ENCODE assay signal across 7 mouse cellular contexts in the genomic region with DNA sequence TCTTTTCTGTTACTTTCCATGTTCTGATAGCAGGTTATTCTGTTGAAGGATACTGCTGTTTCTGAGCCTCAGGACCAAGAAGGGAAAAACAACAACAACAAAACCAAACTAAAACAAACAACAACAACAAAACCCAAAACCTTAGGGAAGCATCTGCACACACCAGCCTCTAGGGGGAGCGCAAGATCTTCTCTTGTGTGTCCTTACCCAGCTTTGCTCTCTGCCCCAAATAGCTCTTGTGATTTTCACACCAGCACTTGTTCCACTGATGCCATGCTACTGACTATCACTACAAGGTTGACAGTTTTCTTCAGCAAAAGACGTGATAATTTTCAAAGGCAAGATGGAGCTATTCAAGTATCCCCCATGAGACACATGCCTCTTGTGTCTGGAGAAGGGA. TPM values are rescaled to one million over a fixed set of nuclear protein-coding genes. Genes with fewer than 3 reads are reported as not detected.
DNase-seq lines count a peak whose midpoint lies in the region; ATAC-seq lines count a peak whose summit lies in the region.

No protein-coding gene starts in this region.

- H3K27ac ChIP-seq in midbrain, embryonic 10.5 days (replicated peaks), result no peak overlapping the region
- H3K27ac ChIP-seq in midbrain, embryonic 15.5 days, result no peak overlapping the region

- H3K36me3 ChIP-seq in midbrain, embryonic 10.5 days, result no peaks in the 10 kb centered on the region
- no peaks in the 10 kb centered on the region for H3K36me3 ChIP-seq in midbrain, embryonic 15.5 days (replicated peaks)

- H3K9me3 ChIP-seq in midbrain, embryonic 10.5 days (replicated peaks), result no peaks in the 10 kb centered on the region
- no peaks in the 10 kb centered on the region for H3K9me3 ChIP-seq in midbrain, embryonic 15.5 days

- no peak overlapping the region for H3K9ac ChIP-seq in midbrain, embryonic 15.5 days

- H3K27me3 ChIP-seq in midbrain, embryonic 10.5 days (ENCODE audit: low read depth, poor library complexity, severe bottlenecking), result no peaks in the 10 kb centered on the region
- H3K27me3 ChIP-seq in midbrain, embryonic 15.5 days (replicated peaks), result no peaks in the 10 kb centered on the region

- peak; percentile 19 for DNase-seq in midbrain, embryonic 10.5 days (ENCODE audit: low spot score)
- DNase-seq in adipocyte (ENCODE audit: low spot score), result peak; percentile 62
- DNase-seq in cerebellum, postnatal 25 days, result peak; percentile 10 to 45
- DNase-seq in induced T-regulatory cell, adult 2 months (ENCODE audit: low read depth), result peak; percentile 18
- peak; percentile 2 for DNase-seq in lung, postnatal 14 days
- no peak for DNase-seq in natural killer cell, adult 2 months (ENCODE audit: low spot score in 2 of 2)

- no peak overlapping the region for H3K4me3 ChIP-seq in midbrain, embryonic 10.5 days
- no peak overlapping the region for H3K4me3 ChIP-seq in midbrain, embryonic 15.5 days

- no peak overlapping the region for H3K4me2 ChIP-seq in midbrain, embryonic 15.5 days

- WGBS in midbrain, embryonic 10.5 days, result 16% methylated on average over 2 of the region's 2 CpGs
- WGBS in midbrain, embryonic 15.5 days, result 17% methylated on average over 2 of the region's 2 CpGs

- no peak for ATAC-seq in midbrain, embryonic 15.5 days (replicated peaks)

- H3K4me1 ChIP-seq in midbrain, embryonic 10.5 days, result no peaks in the 10 kb centered on the region
- H3K4me1 ChIP-seq in midbrain, embryonic 15.5 days, result no peaks in the 10 kb centered on the region

RNA-seq across cellular contexts. Expression of a gene that starts 59.8 kb away (rescaled TPM):
- 0.28 and 0.87 TPM in 2 replicates for polyA plus RNA-seq in midbrain, embryonic 10.5 days (2016; fragmentation: Nextera tagmentation; extraction: Ambion mirVana)
- 14.8 and 17.2 TPM in 2 replicates for polyA plus RNA-seq in midbrain, embryonic 15.5 days (2015; fragmentation: Nextera tagmentation; extraction: Ambion mirVana)

Comparison
In these comparisons a context has a peak if more than half of its experiments do, and no peak if none do; other contexts are left out.
1. DNase-seq: peak in midbrain, embryonic 10.5 days (single experiment), adipocyte (single experiment), cerebellum, postnatal 25 days (2 of 2), induced T-regulatory cell, adult 2 months (single experiment) and lung, postnatal 14 days (single experiment); none in natural killer cell, adult 2 months (0 of 2).